Mouse (Mus musculus) embryonic facial prominence, embryonic 12.5 days (tissue): ENCODE data around the gene Psma3. TPM values are rescaled to one million over a fixed set of nuclear protein-coding genes. Genes with fewer than 3 reads are reported as not detected.

Experiments
- ATAC-seq: fragments of 200-750 bp; cut with Nextera tagmentation; 2 replicates; pipeline ENCODE4 v1.8.0; 2017; ENCODE audit not compliant: insufficient number of reproducible peaks, insufficient read depth, low FRiP score, low TSS enrichment
- H3K27ac ChIP-seq: fragments of 300-500 bp; sonication (generic); 2 replicates; pipeline ENCODE4 v1.5.1; 2016; ENCODE audit warnings: mild to moderate bottlenecking
- H3K27me3 ChIP-seq: fragments of 300-500 bp; sonication (generic); 2 replicates; pipeline ENCODE4 v1.6.1; 2016; ENCODE audit warnings: mild to moderate bottlenecking, moderate library complexity
- H3K36me3 ChIP-seq: fragments of 300-500 bp; sonication (generic); 2 replicates; pipeline ENCODE4 v1.6.1; 2016; ENCODE audit warnings: mild to moderate bottlenecking
- H3K4me1 ChIP-seq: fragments of 300-500 bp; sonication (generic); 2 replicates; pipeline ENCODE4 v1.6.1; 2016
- H3K4me2 ChIP-seq: fragments of 300-500 bp; sonication (generic); replicated peaks from 2 replicates; pipeline ENCODE4 v1.6.1; 2016; ENCODE audit warnings: mild to moderate bottlenecking, moderate library complexity
- H3K4me3 ChIP-seq: fragments of 300-500 bp; sonication (generic); 2 replicates; pipeline ENCODE4 v1.5.1; 2016; ENCODE audit warnings: mild to moderate bottlenecking
- H3K9ac ChIP-seq: fragments of 300-500 bp; sonication (generic); 2 replicates; pipeline ENCODE4 v1.6.1; 2016; ENCODE audit warnings: mild to moderate bottlenecking, moderate library complexity
- H3K9me3 ChIP-seq: fragments of 300-500 bp; sonication (generic); 2 replicates; pipeline ENCODE4 v1.6.1; 2016; ENCODE audit warnings: mild to moderate bottlenecking, moderate library complexity
- WGBS: fragments of 180-500 bp; shearing (Covaris S2); methylation state at CpG from one replicate; pipeline ENCODE4 v1.1.7; 2016; 5-methylcytosine and 5-hydroxymethylcytosine counted together
- polyA plus RNA-seq: library from polyadenylated mRNA; unstranded; fragments of >200 nt; fragmentation: Nextera tagmentation; extraction: Ambion mirVana; gene quantifications from 2 replicates; pipeline ENCODE4 v1.2.1, GENCODE M21; 2016

Psma3 gene
- polyA plus RNA-seq, 1 experiment from 2014 or later: 621 TPM

DNA sequence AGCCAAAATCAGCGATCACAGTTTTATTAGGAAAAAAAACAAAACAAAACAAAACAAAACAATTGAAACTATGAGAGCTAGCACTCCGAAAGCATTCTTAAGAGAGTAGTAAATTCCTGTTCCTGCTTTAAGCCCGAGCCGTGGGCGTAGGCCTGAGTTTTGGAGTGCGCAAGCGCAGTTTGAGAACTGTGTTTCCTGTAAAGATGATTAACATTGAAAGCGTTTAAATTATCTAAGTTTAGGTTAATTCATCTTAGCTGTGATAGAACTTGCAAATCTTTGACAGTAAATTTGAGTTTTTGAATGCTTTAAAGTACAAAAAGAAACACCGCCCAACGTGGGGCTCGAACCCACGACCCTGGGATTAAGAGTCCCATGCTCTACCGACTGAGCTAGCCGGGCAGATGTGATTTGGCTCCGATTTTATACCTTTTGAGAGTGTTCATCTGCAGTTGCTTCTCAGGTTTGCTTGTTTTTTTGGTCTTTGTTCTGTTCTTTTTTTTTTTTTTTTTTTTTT, 5.6 kb upstream of the Psma3 start:
- Histone ChIP-seq H3K9ac (no peak overlapping the region), H3K4me1 (peaks cover 7% of the 10 kb centered on the region; the same call in 1 of the 2 replicates), H3K4me2 (peak overlapping the region; percentile 63), H3K27ac (peak overlapping the region; percentile 96), H3K9me3 (no peaks in the 10 kb centered on the region), H3K4me3 (peak overlapping the region; percentile 65), H3K27me3 (no peaks in the 10 kb centered on the region), H3K36me3 (peaks cover 6% of the 10 kb centered on the region)
- under 1% methylated on average over 15 of the region's 15 CpGs for WGBS
- no peak for ATAC-seq

- ATAC-seq: no peak
- peaks cover 7% of the 10 kb centered on the region; the same call in 1 of the 2 replicates for H3K4me1 ChIP-seq
- no peaks in the 10 kb centered on the region for H3K27me3 ChIP-seq
- H3K36me3 ChIP-seq: no peaks in the 10 kb centered on the region
- 5% methylated on average over 17 of the region's 17 CpGs for WGBS
- H3K27ac ChIP-seq: peak overlapping the region; percentile 17; the same call in 1 of the 2 replicates
- H3K4me2 ChIP-seq: peak overlapping the region; percentile 42
- H3K9me3 ChIP-seq: no peaks in the 10 kb centered on the region
- H3K9ac ChIP-seq: no peak overlapping the region
- H3K4me3 ChIP-seq: peak overlapping the region; percentile 27
These were observed 4.8 kb upstream of the Psma3 start for GRCm38 (mm10) chr12:70969485-70970184.

DNA sequence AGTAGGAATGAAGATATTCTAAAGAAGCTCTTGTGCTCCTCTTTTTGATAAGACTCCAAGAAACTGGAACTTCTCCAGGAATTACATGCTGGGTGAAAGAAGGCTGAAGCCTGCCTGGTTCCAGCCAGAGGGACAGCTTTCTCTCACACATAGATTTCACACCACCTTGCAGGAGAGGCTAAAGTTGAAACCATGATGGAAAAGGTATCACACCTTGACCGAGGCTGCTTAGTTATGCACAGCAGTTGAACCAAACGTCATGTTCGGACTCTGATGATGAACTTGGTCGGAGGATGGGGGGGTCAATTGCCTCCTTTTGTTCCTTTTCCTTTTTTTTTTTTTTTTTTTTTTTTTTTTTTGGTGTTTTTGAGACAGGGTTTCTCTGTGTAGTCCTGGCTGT, 590 bp upstream of the Psma3 start:
- H3K4me3 ChIP-seq: no peak overlapping the region
- H3K4me2 ChIP-seq: peak overlapping the region; percentile 43; the same call in 1 of the 2 replicates
- WGBS: 88% methylated on average over 4 of the region's 4 CpGs
- H3K36me3 ChIP-seq: peaks cover 7% of the 10 kb centered on the region; the same call in 1 of the 2 replicates
- no peak overlapping the region for H3K27ac ChIP-seq
- H3K27me3 ChIP-seq: no peaks in the 10 kb centered on the region
- H3K4me1 ChIP-seq: peaks cover 7% of the 10 kb centered on the region
- H3K9me3 ChIP-seq: no peaks in the 10 kb centered on the region
- ATAC-seq: no peak
- no peak overlapping the region for H3K9ac ChIP-seq

- Histone ChIP-seq H3K9me3 (no peaks in the 10 kb centered on the region), H3K4me2 (peak overlapping the region; percentile 67), H3K4me1 (peaks cover 7% of the 10 kb centered on the region), H3K4me3 (peak overlapping the region; percentile 99), H3K9ac (peak overlapping the region; percentile 94), H3K36me3 (peaks cover 20% of the 10 kb centered on the region; the same call in 1 of the 2 replicates), H3K27ac (peak overlapping the region; percentile 98), H3K27me3 (no peaks in the 10 kb centered on the region)
- no peak for ATAC-seq
- 20% methylated on average over 10 of the region's 10 CpGs for WGBS
These were observed 985 bp downstream of the Psma3 start for GRCm38 (mm10) chr12:70975406-70975805.

- no peak for ATAC-seq
- 62% methylated on average over 3 of the region's 3 CpGs for WGBS
- no peaks in the 10 kb centered on the region for H3K27me3 ChIP-seq
- H3K4me2 ChIP-seq: peak overlapping the region; percentile 67
- peaks cover 7% of the 10 kb centered on the region for H3K4me1 ChIP-seq
- H3K4me3 ChIP-seq: peak overlapping the region; percentile 99
- H3K36me3 ChIP-seq: peaks cover 23% of the 10 kb centered on the region
- no peaks in the 10 kb centered on the region for H3K9me3 ChIP-seq
- H3K27ac ChIP-seq: no peak overlapping the region
- no peak overlapping the region; the same call in 1 of the 2 replicates for H3K9ac ChIP-seq
These were observed 1.5 kb downstream of the Psma3 start for GRCm38 (mm10) chr12:70975891-70976290.

DNA sequence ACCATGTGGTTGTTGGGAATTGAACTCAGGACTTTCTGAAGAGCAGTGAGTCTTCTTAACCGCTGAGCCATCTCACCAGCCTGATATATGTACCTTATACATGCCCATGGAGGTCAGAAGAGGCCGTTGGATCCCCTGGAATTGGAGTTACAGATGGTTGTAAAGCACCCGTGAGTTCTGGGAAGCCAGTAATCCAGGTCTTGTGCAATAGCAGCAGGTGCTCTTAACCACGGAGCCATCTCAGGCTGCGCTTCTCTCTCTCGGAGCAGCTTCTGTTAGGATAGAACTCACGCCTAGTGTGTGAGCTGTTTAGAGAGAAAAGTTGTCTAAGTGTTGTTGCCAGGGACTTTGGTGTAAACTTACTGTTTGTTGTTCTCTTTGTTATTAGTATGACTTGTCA, 3.9 kb downstream of the Psma3 start:
- Histone ChIP-seq H3K27ac (no peak overlapping the region), H3K4me2 (no peak overlapping the region), H3K36me3 (peaks cover 34% of the 10 kb centered on the region), H3K9me3 (no peaks in the 10 kb centered on the region), H3K4me1 (peaks cover 7% of the 10 kb centered on the region), H3K4me3 (no peak overlapping the region), H3K27me3 (no peaks in the 10 kb centered on the region), H3K9ac (no peak overlapping the region)
- 86% methylated on average over 7 of the region's 7 CpGs for WGBS
- no peak for ATAC-seq

DNA sequence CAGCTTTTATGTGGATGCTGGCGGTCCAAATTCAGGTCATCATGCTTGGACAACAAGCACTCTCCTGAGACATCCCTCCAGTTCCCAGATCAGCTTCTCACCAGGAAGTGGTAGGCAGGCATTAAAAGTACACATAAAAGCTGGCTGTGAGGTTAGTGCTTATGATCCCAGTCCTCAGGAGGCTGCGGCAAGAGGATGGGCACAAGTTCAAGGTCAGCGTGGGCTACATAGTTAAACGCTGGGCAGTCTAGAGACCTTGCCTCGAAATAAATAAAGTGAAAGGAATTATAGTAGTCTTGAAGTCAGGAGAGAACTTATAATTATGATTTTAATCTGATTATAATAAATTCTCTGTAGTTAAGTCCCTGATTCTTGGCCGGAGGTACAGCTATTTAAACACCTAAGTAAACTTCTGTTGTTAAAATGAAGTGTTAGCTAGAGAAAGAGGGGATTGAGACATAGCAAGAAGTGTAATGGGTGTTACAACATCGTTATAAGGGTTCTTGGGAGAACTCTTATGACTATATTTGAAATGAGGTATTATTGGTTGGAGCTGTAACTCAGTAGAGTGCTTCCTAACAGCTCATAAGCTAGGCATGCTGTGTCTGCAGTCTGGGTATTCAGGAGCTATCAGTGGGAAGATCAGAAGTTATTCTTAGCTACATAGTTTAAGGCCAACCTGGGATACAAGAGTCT, 10.6 kb downstream of the Psma3 start:
- H3K9ac ChIP-seq: no peak overlapping the region
- no peaks in the 10 kb centered on the region for H3K4me1 ChIP-seq
- WGBS: 95% methylated on average over 7 of the region's 7 CpGs
- H3K27ac ChIP-seq: no peak overlapping the region
- no peaks in the 10 kb centered on the region for H3K27me3 ChIP-seq
- no peak overlapping the region for H3K4me3 ChIP-seq
- ATAC-seq: no peak
- H3K36me3 ChIP-seq: peaks cover 74% of the 10 kb centered on the region
- H3K4me2 ChIP-seq: no peak overlapping the region
- no peaks in the 10 kb centered on the region for H3K9me3 ChIP-seq

DNA sequence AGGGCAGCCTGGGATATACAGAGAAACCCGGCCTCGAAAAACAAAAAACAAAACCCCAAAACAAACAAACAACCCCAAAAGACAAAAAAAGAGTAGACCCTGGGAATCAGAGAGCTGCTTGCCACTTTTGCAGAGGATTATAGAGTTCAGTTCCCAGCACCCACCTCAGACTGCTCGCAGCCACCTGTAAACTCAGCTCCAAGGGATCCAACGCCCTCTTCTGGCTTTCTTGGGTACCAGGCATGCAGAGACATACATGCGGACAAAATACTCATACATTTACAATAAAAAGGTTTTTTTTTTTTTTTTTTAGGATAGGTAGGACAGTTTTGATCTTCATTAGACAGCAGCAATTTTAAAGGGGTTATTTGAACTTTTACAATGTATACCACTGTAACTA, 22.8 kb downstream of the Psma3 start:
- Histone ChIP-seq H3K4me2 (no peak overlapping the region), H3K27me3 (no peaks in the 10 kb centered on the region), H3K9me3 (no peaks in the 10 kb centered on the region), H3K4me3 (no peak overlapping the region), H3K27ac (no peak overlapping the region), H3K36me3 (peaks cover 42% of the 10 kb centered on the region), H3K4me1 (no peaks in the 10 kb centered on the region), H3K9ac (no peak overlapping the region)
- no peak for ATAC-seq
- WGBS: 89% methylated on average over 5 of the region's 5 CpGs

- H3K9ac ChIP-seq: no peak overlapping the region
- H3K9me3 ChIP-seq: no peaks in the 10 kb centered on the region
- peaks cover 40% of the 10 kb centered on the region for H3K36me3 ChIP-seq
- H3K27me3 ChIP-seq: no peaks in the 10 kb centered on the region
- no peaks in the 10 kb centered on the region for H3K4me1 ChIP-seq
- ATAC-seq: no peak
- H3K4me3 ChIP-seq: no peak overlapping the region
- 65% methylated on average over 5 of the region's 5 CpGs for WGBS
- H3K27ac ChIP-seq: no peak overlapping the region
- H3K4me2 ChIP-seq: no peak overlapping the region
These were observed 25.0 kb downstream of the Psma3 start for GRCm38 (mm10) chr12:70999423-70999903.

DNA sequence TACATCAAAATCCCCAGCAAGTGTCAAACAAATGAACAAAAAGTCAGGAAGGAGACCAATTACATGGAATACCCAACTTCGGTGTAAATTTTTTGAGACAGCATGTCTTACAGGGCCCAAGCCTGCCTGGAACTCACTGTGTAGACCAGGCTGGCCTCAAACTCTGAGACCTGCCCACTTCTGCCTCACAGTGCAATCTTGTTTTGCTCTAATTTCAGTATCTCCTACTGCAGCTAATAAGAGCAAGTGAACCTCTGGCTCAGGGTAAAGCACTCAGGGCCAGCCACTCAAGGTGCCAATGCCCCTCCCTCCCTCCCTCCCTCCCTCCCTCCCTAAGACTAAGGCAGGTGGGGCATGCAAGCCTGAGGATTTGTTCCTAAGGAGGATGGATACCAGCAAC, 25.9 kb downstream of the Psma3 start:
- no peak overlapping the region for H3K27ac ChIP-seq
- H3K4me2 ChIP-seq: no peak overlapping the region
- peaks cover 44% of the 10 kb centered on the region for H3K36me3 ChIP-seq
- no peaks in the 10 kb centered on the region for H3K27me3 ChIP-seq
- 91% methylated on average over 1 of the region's 1 CpGs for WGBS
- no peak overlapping the region for H3K9ac ChIP-seq
- no peak for ATAC-seq
- no peaks in the 10 kb centered on the region for H3K4me1 ChIP-seq
- H3K9me3 ChIP-seq: no peaks in the 10 kb centered on the region
- H3K4me3 ChIP-seq: no peak overlapping the region

GRCm38 (mm10) chr12:71001456-71001855, 27.0 kb downstream of the Psma3 start:
- 82% methylated on average over 6 of the region's 6 CpGs for WGBS
- no peak overlapping the region for H3K4me3 ChIP-seq
- no peaks in the 10 kb centered on the region for H3K9me3 ChIP-seq
- no peaks in the 10 kb centered on the region for H3K27me3 ChIP-seq
- peaks cover 45% of the 10 kb centered on the region for H3K36me3 ChIP-seq
- H3K4me1 ChIP-seq: no peaks in the 10 kb centered on the region
- no peak overlapping the region for H3K4me2 ChIP-seq
- no peak for ATAC-seq
- H3K9ac ChIP-seq: no peak overlapping the region
- no peak overlapping the region for H3K27ac ChIP-seq
